Mouse (Mus musculus): ENCODE results near the gene Ccsap.
A peak's percentile ranks its signal among the peaks of the same experiment; 100 is the strongest.

Ccsap gene

DNA sequence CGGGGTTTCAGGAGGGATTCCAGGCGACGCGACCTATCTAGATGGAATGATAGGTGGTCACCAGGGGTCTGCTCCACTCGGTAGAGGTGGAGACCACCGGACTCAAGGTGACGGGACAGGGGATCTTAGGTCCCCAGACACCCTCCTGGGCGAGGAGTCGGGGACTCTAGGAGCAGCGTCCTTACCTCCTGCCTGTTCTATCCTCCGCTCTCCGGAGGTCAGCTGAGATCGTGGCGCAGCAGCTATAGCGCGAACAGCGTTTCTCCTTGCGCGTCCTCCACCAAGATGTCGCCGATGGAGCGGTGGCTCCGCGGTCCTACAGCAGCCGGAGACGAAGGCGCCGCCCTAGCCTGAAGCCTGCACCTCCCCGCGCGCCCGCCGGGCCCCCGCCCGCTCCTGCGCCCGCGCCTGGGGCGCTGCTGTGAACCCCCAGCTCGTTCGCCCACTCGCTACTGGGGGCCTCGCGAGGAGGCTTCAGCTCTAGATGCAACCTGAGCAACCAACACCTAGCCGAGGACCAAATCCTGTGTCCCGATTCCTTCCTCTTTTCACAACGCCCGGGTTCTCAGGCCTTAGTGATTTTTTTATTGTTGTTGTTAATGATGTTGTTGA lies at the start of gene Ccsap:
Ccsap (minus strand) TSS at position 562 of the 612 bp plus-strand sequence.
- peak; percentile 65 for DNase-seq (ENCODE audit: low spot score)

DNA sequence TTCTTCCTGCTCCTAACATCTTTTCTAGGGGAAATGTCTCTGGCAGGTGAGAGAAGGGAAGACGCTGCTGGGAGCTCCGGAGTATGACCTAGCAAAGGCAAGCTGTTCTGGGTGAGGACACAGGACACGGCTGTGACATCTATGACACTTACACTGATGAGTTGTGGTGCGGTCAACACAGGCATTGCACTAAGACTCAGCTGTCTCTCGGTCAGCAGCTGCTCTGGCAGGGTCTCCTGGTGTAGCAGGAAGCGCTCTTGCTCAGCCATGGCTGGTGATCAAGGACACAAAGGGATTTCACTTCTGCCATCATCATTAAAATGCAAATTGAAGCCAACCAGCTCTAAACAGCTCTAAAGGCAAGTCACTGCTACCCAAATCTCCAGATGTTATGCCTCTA lies 47.6 kb upstream of the Ccsap start:
- DNase-seq (ENCODE audit: low spot score), result no peak

DNA sequence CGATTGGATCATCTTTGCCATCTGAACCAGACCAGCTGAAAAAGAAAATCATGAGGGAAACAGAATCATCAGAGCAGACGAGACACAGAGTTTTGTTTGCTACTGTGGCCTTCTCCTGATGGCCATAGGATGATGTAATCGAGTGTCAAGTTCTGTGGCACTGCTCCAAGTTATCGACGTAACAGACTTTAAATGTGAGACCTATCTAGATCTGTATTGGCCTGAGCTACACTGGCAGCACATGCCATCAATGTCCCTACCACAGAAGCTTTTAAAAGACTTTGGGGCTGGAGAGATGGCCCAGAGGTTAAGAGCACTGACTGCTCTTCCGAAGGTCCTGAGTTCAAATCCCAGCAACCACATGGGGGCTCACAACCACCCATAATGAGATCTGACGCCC lies 42.6 kb upstream of the Ccsap start:
- DNase-seq (ENCODE audit: low spot score), result no peak

DNA sequence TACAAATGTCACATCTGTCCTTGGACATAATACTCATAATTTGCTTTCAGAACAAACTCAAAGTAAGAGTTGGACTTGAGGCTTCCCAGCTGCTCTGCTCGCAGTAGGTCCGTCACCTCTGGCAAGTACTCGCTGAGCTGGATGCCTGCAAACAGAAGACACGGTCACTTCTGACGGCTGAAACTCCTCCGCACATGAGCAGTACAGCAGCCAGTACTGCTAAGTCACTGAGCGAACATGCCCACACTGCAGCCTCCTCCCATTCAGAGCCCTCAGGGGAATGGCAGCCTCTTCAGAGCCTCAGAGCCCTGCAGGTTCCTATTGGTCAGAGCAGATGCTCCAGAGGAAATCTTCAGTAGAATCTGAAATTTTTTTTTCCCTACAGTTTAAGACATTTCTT lies 39.4 kb upstream of the Ccsap start:
- no peak for DNase-seq (ENCODE audit: low spot score)

DNA sequence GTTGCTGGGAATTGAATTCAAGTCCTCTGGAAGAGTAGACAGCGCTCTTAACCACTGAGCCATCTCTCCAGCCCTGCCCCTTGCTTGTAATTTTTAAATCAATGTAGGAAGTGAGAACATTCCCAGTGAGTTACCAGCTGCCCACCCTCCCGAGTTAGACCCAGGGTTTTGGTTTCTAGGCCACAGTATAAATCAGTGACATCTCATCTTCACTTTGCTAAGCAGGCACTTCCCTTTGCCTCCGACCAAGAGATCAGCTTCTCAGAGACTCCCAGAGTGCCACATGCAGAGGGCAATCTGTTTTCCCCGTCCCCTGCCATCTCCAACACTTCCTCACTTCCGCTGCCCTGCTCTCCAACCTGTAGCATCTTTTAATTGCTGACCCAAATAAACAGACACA lies 38.6 kb upstream of the Ccsap start:
- DNase-seq (ENCODE audit: low spot score), result no peak

DNA sequence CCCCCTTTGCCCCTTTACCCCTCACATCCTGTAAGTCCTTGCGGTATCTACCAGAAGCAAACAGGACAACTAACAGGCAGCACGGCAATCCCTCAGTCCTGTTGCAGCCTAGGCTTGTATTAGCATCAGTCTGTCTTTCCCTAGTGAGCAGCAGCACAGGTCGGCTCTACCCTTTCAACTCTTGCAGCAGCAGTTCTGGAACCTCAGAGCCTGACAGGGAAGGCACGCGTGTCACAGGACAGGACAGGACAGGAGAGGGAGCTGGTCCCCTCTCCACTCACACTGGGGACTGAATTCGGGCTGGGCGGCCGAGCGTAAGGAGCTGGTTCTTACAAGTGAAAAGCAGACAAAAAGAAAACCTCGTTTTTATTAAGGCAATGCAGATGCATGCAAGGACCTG lies 36.8 kb upstream of the Ccsap start:
- no peak for DNase-seq (ENCODE audit: low spot score)

DNA sequence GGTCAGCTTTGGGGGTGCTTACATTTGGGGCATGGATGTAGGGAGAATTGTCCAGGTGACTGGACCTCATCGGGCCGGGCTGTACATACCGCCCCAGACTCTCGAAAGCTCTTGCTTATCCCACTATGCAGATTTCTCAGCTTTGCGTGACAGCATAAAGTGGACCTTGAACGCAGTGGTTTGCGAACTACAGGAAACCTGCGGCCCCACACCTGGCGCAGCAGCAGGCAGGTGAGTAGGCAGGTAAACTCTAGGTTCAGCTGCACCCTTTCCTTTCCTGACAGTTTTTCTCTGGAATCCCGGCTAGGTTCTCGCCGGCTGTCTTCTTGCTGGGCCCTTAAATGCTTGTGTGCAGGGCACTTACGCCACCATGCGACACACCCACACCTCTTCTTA lies 36.4 kb upstream of the Ccsap start:
- DNase-seq (ENCODE audit: low spot score), result no peak

DNA sequence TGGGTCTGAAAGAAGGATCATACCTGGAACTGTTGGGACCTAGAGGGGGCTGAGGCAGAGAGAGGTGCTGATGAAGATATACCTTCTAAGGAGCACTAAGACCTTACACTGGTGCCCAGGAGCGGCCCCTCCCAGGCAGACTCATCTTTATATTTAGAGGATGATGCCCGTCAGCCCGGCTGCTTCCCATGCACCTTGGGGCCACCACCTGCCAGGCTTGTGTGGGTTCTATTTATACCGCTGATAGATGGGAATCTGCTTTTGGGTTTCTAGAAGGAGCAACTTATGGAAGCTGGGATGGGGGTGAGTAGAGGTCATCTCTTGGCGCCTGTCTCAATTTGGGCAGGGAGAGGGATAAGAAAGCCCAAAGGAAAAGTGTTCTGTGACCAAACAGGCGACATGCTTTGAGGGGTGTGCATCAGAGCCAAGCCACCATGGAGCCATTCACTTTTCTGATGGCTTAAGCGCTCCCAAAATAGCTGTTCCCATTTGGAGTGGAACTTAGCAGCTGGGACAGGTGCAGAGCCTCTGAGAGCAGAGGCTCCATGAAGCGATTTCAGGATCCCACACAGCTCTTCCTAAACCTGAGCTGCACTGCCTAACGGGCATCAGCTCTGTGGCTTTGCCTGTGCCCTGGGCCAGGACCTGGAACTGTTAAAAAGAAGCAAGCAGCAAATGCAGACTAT lies 35.8 kb upstream of the Ccsap start:
- DNase-seq (ENCODE audit: low spot score), result no peak

DNA sequence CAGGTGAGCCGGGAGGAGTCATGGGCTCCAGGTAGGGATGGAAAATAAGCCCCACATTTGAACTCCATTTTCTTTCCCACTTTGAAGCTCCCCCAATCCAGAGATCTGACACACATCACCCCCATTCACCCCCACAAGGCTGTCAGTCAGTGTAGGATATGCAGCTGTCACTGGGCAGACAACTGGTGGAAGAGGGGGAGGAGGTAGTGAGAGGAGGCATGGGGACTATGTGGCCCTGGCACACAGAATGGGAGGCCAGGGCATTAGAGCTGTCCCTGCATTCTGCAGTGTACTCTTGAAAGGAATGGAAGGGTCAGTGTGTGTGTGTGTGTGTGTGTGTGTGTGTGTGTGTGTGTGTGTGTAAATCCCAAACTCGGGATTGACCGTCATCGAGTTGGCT lies 35.2 kb upstream of the Ccsap start:
- no peak for DNase-seq (ENCODE audit: low spot score)

DNA sequence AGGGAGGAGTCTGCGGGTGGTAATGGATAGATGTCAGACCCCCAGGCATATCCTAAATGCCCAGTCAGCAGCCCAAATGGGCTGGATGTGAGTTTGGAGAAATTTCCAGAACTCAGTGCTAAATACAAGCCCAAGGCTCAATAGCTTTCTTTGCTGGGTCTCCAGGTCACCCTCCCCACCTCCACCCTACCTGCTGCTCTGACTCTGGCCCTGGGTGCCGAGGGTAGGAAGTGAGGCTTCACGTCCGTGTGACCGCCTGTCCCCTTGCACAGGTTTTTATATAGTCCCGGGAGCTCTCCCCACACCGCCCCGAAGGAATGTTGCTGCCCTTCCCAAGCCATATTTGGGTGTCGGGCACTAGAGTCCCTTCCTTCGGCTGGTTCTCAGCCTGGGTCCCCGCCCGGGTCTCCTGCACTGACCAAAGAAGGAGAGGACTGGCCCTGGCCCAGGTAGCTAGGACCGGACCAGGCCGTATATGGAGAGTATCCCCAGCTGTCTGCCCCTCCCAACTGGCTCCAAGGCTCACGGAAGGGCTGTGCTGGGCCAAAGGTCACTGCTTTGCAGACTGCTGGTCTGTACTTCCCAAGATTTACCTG lies 34.6 kb upstream of the Ccsap start, which contains the start of gene Acta1:
Acta1 (minus strand) TSS at position 250 of the 596 bp plus-strand sequence.
- no peak for DNase-seq (ENCODE audit: low spot score)

DNA sequence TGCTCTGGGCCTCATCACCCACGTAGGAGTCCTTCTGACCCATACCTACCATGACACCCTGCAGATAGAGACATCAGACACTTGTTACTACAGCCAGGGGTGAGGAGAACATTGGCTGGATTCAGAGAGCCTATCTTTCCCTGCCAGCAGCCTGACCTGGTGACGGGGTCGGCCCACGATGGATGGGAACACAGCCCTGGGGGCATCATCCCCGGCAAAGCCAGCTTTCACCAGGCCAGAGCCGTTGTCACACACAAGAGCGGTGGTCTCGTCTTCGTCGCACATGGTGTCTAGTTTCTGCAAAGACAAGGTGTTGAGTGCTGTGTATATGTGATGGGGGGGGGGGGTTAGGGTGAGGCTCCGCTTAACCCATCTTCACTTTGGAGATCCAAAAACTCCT lies 33.4 kb upstream of the Ccsap start:
- no peak for DNase-seq (ENCODE audit: low spot score)

DNA sequence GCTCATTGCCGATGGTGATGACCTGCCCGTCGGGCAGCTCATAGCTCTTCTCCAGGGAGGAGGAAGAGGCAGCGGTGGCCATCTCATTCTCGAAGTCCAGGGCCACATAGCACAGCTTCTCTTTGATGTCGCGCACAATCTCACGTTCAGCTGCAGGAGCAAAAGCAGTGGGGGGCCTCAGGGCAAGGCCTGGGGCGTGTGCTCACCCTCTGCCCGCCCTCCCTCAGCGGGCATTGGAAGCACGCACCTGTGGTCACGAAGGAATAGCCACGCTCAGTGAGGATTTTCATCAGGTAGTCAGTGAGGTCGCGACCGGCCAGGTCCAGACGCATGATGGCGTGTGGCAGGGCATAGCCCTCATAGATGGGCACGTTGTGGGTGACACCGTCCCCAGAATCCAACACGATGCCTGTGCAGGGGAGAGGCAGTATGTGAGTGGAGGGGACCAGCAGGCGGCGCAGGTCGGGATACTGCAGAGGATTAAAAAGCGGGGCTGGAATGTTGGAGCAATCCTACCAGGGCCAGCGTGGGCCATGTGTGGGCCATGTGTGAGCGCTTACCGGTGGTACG lies 32.7 kb upstream of the Ccsap start:
- DNase-seq (ENCODE audit: low spot score), result no peak

DNA sequence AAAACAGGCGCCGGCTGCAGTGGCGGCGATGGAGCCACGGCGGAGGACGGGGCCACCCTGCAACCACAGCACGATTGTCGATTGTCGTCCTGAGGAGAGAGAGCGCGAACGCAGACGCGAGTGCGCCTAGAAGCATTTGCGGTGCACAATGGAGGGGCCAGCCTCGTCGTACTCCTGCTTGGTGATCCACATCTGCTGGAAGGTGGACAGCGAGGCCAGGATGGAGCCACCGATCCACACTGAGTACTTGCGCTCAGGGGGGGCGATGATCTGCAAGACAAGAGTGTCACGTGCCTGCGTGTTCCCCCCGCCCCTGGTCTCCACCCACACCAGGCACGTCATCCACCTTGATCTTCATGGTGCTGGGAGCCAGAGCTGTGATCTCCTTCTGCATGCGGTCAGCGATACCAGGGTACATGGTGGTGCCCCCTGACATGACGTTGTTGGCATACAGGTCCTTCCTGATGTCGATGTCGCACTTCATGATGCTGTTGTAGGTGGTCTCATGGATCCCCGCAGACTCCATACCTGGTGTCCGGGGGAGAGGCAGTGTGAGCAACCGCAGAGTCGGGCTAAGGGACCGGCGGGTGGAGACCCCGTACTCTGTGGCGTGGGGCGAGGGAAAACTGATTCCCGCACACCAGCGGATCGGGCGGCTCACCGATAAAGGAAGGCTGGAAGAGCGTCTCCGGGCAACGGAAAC lies 32.0 kb upstream of the Ccsap start:
- no peak for DNase-seq (ENCODE audit: low spot score)

DNA sequence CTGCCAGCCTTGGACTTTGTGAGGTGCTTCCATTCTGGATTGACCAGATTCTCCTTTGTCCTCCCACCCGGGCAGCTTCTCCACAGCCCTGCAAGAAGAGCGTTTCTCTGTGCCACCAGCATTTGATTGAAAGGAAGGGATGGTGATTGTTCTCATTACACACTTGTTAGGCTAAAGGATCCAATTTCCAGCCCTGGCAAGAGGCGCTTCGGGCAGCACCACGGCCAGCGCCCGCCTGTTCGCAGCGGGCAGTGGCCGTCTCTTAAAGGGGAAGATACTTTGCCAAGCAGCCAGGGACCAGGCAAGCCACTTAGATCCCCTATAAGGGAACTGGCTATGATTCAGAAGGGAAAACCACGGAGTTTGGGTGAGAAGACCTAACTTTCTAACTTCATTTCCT lies 31.3 kb upstream of the Ccsap start:
- DNase-seq (ENCODE audit: low spot score), result peak; percentile 72

DNA sequence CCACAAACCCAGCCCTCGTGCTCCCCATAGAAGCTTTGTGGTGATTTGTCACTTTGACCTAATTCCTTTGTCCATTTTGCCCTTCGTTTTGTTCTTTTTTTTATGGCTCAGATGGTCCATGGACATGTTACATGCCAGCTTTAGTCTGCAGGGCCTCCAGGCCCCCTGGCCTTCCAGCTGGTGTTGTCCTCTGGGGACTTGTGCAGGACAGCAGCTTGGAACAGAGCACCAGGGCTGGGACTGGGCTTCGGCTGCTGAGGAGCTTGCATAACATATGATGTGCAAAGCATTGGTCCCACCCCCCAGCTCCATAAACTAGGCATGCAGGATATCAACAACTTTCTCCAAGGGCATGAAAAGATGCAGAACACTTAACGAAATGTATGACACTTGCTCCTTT lies 29.8 kb upstream of the Ccsap start:
- no peak for DNase-seq (ENCODE audit: low spot score)

DNA sequence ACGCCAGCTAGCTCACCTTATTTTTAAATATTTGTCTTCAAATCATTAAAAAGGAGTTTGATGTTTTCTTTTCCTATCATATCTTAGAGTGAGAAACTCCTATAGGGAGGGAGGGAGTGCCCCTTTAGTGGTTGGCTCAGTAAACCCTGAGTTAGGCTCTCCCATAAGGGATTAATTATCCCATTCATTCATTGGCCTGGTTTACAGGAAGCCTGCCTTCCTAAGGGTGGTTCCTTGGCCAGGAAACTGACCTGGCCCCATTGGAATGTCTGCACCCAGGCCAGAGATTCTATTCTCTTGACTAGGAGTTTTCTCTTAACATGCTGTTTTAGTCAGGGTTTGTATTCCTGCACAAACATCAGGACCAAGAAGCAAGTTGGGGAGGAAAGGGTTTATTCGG lies 27.9 kb upstream of the Ccsap start:
- no peak for DNase-seq (ENCODE audit: low spot score)

DNA sequence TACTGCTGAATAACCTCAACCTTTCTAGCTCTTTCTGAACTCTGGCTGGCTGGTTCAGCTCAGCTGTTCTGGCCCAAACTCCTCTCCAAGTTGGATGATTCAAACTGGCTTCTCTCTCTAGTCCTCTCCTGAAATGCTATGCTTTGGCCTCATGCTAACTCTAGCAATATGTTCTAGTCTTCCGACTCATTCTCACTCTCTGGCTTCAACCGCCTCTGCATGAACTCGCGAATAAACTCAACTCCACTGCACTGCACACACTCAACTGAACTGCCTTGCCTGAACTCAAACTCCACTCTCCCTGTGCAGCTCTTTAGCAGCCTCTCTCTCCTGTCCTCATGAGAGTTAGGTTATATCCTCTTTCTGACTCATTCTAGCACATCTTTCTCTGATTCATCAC lies 27.2 kb upstream of the Ccsap start:
- DNase-seq (ENCODE audit: low spot score), result no peak

DNA sequence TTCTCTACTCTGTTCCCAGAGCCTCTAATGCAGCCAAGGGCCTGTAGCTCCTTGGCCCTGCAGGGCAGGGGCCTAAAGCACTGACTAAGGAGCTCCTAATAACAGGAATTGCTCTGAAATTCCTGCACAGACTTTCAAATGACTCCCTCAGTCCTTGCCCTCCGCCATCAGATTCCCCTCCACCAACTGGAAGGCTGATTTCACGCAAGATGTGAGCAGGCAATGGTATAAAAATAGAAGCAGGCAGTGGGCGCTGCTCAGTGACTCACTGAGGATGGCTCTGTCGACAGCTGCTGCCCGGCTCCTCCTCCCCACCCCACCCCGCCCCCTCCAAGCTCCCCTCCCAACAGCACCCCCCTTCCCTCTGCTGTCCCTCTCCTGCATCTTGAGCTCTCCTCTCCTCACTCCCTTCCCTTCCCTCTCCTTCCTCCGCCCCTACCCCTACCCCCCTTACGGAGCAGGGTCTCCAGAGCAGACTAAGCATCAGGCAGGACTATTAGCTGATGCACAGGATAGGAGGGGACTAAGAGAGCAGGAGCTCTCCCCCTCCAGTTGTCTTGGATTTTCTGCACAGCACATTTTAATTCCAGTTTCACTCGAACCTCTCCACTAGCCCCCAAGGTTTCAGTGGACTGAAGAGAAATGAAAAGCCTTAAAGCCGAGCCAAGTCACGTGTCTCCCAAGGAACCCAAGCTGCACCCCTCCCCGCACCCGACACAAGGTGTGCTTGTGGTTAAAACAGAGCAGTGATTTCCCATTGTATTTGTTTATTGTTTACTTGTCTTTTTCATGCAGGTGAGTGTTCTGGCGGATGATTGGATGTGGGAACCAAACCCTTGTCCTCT lies 24.9 kb upstream of the Ccsap start:
- no peak for DNase-seq (ENCODE audit: low spot score)

DNA sequence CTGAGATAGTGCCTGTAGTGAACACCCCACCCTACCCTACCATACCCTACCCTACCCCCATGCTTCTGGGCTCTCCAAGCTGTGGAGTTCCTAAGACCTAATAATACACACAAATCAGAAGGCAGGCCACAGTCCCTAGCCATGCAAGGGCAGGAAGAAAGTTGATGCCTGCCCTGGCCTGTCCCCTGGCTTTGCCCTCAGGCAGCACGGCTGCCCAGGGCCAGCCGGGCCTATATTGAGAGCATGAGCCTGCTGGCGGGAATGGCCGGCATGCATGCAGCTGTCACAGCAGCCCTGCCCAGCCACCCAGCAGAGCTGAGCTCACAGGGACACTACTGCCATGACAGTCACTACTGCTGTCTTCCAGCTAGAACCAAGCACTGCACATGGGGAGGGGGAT lies 23.1 kb upstream of the Ccsap start:
- no peak for DNase-seq (ENCODE audit: low spot score)

DNA sequence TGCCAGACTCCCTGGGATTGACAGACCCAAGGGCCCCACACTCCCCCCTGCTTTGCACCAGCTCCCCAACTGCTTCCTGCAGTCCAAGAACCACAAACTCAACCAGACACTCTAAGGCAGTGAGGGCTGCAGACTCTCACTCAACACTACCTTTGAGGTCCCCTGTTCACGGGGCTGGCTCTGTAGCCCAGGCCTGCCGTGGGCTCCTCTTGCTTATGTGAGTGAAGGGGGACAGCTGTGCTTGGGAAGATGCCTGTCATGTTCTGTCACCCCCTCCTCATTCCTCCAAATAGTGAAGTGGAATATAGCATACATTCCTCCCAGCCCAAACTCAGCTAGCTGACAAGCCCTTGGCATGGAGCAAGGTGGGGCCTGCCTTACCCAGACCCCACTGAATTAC lies 22.4 kb upstream of the Ccsap start:
- no peak for DNase-seq (ENCODE audit: low spot score)

DNA sequence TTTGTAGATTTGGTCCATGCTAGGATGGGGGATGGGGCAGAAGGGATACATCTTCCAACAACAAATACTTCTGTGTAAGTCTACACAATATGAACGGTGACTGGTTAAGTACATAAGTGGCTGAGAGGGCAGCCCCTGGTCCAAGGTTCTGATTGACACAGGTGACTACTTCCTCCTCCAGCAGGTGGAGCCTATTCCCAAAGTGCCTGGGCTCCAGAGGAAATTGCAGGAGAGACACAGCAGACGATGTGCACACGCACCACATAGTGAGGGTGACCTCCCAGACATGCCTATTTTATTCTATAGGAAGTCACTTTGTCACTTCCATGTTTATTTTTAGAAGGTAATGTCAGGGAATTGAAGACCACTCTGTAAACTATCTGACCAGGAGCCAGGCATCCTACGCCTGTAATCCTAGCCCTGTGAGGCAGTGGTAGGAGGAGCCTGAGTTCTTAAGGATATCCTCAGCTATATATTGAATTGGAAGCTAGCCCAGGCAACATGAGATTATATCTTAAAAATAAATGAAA lies 20.9 kb upstream of the Ccsap start:
- no peak for DNase-seq (ENCODE audit: low spot score)

DNA sequence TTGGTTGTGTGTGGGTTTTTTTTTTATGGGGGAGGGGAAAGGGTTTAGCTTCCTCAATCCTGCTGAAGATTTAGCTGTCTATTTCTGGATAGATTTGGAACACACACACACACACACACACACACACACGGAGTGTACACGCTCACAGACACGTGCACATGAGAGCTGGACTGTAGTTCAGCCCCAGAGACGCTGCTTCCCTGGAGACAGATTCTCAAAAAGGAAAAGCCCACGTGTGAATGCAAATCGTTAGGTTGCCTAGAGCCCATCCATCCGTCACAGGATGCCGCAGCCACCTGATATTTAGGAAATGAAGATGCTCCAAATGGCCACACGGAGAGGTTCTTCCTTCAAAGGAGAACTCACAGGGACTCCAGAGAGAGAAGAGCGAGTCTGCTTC lies 20.3 kb upstream of the Ccsap start:
- no peak for DNase-seq (ENCODE audit: low spot score)

All from testis, postnatal 10 days (tissue).